Mouse (Mus musculus) lung, postnatal 0 days (tissue): ENCODE measurements around the gene Glyat.

Experiments
- CTCF ChIP-seq: IDR thresholded peaks from 2 replicates; pipeline ENCODE4 v1.5.1; 2016; ENCODE audit warnings: antibody characterized with exemption, mild to moderate bottlenecking
- EP300 ChIP-seq: IDR thresholded peaks from 2 replicates; pipeline ENCODE4 v1.6.1; 2016; ENCODE audit warnings: antibody characterized with exemption, mild to moderate bottlenecking, control low read depth

GRCm38 (mm10) chr19:12696221-12696620, 63.1 kb downstream of the Glyat start:
- no peak for TF ChIP-seq CTCF
- TF ChIP-seq EP300, result no peak
